27 mouse cellular contexts compared by ENCODE assay signal in the genomic region with DNA sequence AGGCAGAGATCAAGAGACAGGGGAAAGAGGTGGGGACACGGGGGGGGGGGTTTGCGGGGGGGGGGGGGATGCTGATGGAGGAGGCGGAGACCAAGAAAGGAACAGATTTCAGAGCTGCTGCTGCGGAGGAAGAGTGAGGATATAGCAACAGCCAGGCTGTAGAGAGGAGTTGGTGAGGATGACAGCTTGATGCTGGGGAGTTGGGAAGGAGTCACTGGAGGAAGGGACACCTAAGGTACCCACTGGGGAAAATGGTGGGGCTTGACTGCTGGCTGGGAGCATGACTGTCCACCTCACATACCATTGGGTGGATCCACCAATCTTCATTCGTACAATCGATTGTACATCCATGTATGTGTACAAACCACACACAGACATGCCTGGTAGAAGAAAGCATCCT. TPM values are rescaled to one million over a fixed set of nuclear protein-coding genes. Genes with fewer than 3 reads are reported as not detected.
DNase-seq lines count a peak whose midpoint lies in the region; ATAC-seq lines count a peak whose summit lies in the region.
"Had no signal": no experiment of that assay in that cellular context is flagged by ENCODE, and none has a peak within 500 bp of the region (broad histone marks: within the 10 kb centered on the region; RNA-seq: fewer than 3 reads in every experiment).

No protein-coding gene starts in this region.

- intact Hi-C loops in left cerebral cortex, postnatal 36 days (cut with DNase I): no loop called here
- intact Hi-C loops in left cerebral cortex, postnatal 10 days (cut with DNase I): no loop called here

- peak; percentile 78 for ATAC-seq in frontal cortex, adult (ENCODE audit: low TSS enrichment)
- no peak for ATAC-seq in hindbrain, embryonic 13.5 days (ENCODE audit: low FRiP score)
- ATAC-seq: activated CD4-positive, CD25-positive, alpha-beta regulatory T cell, adult 4 months; forebrain, embryonic 15.5 days had no signal

- no peak overlapping the region for H3K9ac ChIP-seq in hindbrain, embryonic 13.5 days
- H3K9ac ChIP-seq: embryonic facial prominence, embryonic 13.5 days; forebrain, embryonic 12.5 days; forebrain, embryonic 15.5 days; heart, embryonic 13.5 days; hindbrain, embryonic 12.5 days had no signal

- WGBS in hindbrain, embryonic 13.5 days: 86% methylated on average over 4 of the region's 6 CpGs

- no peaks in the 10 kb centered on the region for H3K36me3 ChIP-seq in hindbrain, embryonic 13.5 days
- H3K36me3 ChIP-seq: embryonic facial prominence, embryonic 10.5 days; embryonic facial prominence, embryonic 13.5 days; forebrain, embryonic 12.5 days; forebrain, embryonic 15.5 days; heart, embryonic 10.5 days; heart, embryonic 13.5 days; hindbrain, embryonic 12.5 days had no signal

- H3K4me2 ChIP-seq in hindbrain, embryonic 13.5 days: no peak overlapping the region
- H3K4me2 ChIP-seq: embryonic facial prominence, embryonic 13.5 days; forebrain, embryonic 12.5 days; forebrain, embryonic 15.5 days; heart, embryonic 13.5 days; hindbrain, embryonic 12.5 days had no signal

- DNase-seq in frontal cortex, postnatal 25 days (ENCODE audit: low spot score in 2 of 2): no peak
- peak; percentile 41 for DNase-seq in layer of hippocampus, adult 9-11 months
- no peak for DNase-seq in layer of hippocampus, postnatal 36 days
- DNase-seq in left cerebral cortex, postnatal 36 days (ENCODE audit: low spot score in 2 of 2): peak; percentile 50 to 63
- no peak for DNase-seq in left cerebral cortex, postnatal 10 days (ENCODE audit: extremely low spot score in 1 of 2, low spot score in 2 of 2)
- DNase-seq in brain, adult 2 months (ENCODE audit: low read depth, low spot score): peak; percentile 85
- DNase-seq: adrenal gland, adult 8-10 months; adrenal gland, postnatal 25 days; cerebellum, adult 18-20 months; cerebellum, adult 9-10 months; cerebellum, postnatal 14 days; embryo, embryonic 11 days; gastrocnemius, postnatal 10 days; gastrocnemius, postnatal 36 days; heart, adult 2 months; heart, postnatal 14 days had no signal

- H3K9me3 ChIP-seq in hindbrain, embryonic 13.5 days: no peaks in the 10 kb centered on the region
- H3K9me3 ChIP-seq: embryonic facial prominence, embryonic 10.5 days; embryonic facial prominence, embryonic 13.5 days; forebrain, embryonic 12.5 days; forebrain, embryonic 15.5 days; heart, embryonic 10.5 days; heart, embryonic 13.5 days; hindbrain, embryonic 12.5 days had no signal

- H3K27ac ChIP-seq in hindbrain, embryonic 13.5 days: no peak overlapping the region
- H3K27ac ChIP-seq: embryonic facial prominence, embryonic 10.5 days; embryonic facial prominence, embryonic 13.5 days; forebrain, embryonic 12.5 days; forebrain, embryonic 15.5 days; heart, adult 2 months; heart, embryonic 13.5 days; hindbrain, embryonic 12.5 days had no signal

- H3K4me1 ChIP-seq in hindbrain, embryonic 13.5 days (replicated peaks): peaks cover 20% of the 10 kb centered on the region
- H3K4me1 ChIP-seq: forebrain, embryonic 15.5 days had no signal

- no peak overlapping the region for H3K4me3 ChIP-seq in hindbrain, embryonic 13.5 days
- H3K4me3 ChIP-seq: embryonic facial prominence, embryonic 10.5 days; embryonic facial prominence, embryonic 13.5 days; erythroblast, embryonic 14.5 days; forebrain, embryonic 12.5 days; forebrain, embryonic 15.5 days; heart, adult 2 months; heart, embryonic 10.5 days; heart, embryonic 13.5 days; hindbrain, embryonic 12.5 days had no signal

- 0 out of 2 replicates have a peak, but pooled peaks cover 8% of the 10 kb centered on the region for H3K27me3 ChIP-seq in hindbrain, embryonic 13.5 days
- H3K27me3 ChIP-seq: embryonic facial prominence, embryonic 13.5 days; forebrain, embryonic 15.5 days; hindbrain, embryonic 12.5 days had no signal

RNA-seq across cellular contexts. Expression of a gene that starts 48.9 kb away (rescaled TPM):
- total RNA-seq in layer of hippocampus, postnatal 36 days (2021): 10 to 100 TPM; 48.1 to 54.7 TPM
- total RNA-seq in left cerebral cortex, postnatal 36 days (2021): 10 to 100 TPM; 52.6 to 55.0 TPM
- 10 to 100 TPM; 57.2 to 61.5 TPM for total RNA-seq in left cerebral cortex, postnatal 10 days (2021)
- polyA plus RNA-seq in hindbrain, embryonic 13.5 days (2015; fragmentation: Nextera tagmentation; extraction: Ambion mirVana): 26.8 and 32.3 TPM in 2 replicates

Comparison
In these comparisons a context has a peak if more than half of its experiments do, and no peak if none do; other contexts are left out.
1. DNase-seq: peak in layer of hippocampus, adult 9-11 months (single experiment), left cerebral cortex, postnatal 36 days (2 of 2) and brain, adult 2 months (single experiment); none in frontal cortex, postnatal 25 days (0 of 2), layer of hippocampus, postnatal 36 days (0 of 2) and left cerebral cortex, postnatal 10 days (0 of 2).